Mouse (Mus musculus) G1E (cell line): Measurements from ENCODE around the gene Cs. TPM values are rescaled to one million over a fixed set of nuclear protein-coding genes. Genes with fewer than 3 reads are reported as not detected.

ENCODE experiments used
- ATAC-seq: 2 replicates; pipeline ENCODE4 v1.8.0; 2016; ENCODE audit warnings: mild to moderate bottlenecking; ENCODE audit not compliant: insufficient number of reproducible peaks, poor library complexity, low FRiP score, severe bottlenecking; ENCODE audit errors: extremely low read depth
- DNase-seq: peaks from one replicate; pipeline ENCODE4 v3.0.0; 2012; ENCODE audit warnings: low spot score
- H3K27me3 ChIP-seq: 2 replicates; pipeline ENCODE4 v1.6.1; 2012; ENCODE audit warnings: mild to moderate bottlenecking, low read length, inconsistent platforms; ENCODE audit not compliant: insufficient read depth
- H3K36me3 ChIP-seq: replicated peaks from 2 replicates; pipeline ENCODE3; 2012; ENCODE audit warnings: mild to moderate bottlenecking, inconsistent platforms
- H3K4me1 ChIP-seq: 2 replicates; pipeline ENCODE4 v1.6.1; 2012; ENCODE audit warnings: low read depth, low read length, inconsistent platforms, mixed read lengths; ENCODE audit not compliant: insufficient read depth
- H3K4me3 ChIP-seq: 2 replicates; pipeline ENCODE4 v1.5.1; 2012; ENCODE audit warnings: low read depth, mild to moderate bottlenecking, inconsistent platforms, low read length, moderate library complexity, mixed read lengths
- H3K9me3 ChIP-seq: replicated peaks from 2 replicates; pipeline ENCODE4 v1.6.1; 2012; ENCODE audit warnings: inconsistent platforms
- CTCF ChIP-seq: IDR thresholded peaks from 2 replicates; pipeline ENCODE4 v1.5.1; 2012; ENCODE audit warnings: low read depth, low read length, inconsistent platforms, mixed read lengths
- GATA1 ChIP-seq: IDR thresholded peaks from 2 replicates; pipeline ENCODE4 v1.6.1; 2012; ENCODE audit warnings: borderline replicate concordance, low read length, inconsistent platforms, mixed read lengths
- GATA2 ChIP-seq: IDR thresholded peaks from 2 replicates; pipeline ENCODE4 v1.6.1; 2012; ENCODE audit warnings: low read depth, low read length, inconsistent platforms, borderline replicate concordance
- POLR2AphosphoS5 ChIP-seq: IDR thresholded peaks from 2 replicates; pipeline ENCODE4 v1.6.1; 2012; ENCODE audit warnings: low read depth, low read length, inconsistent platforms; ENCODE audit not compliant: insufficient replicate concordance
- TAL1 ChIP-seq: conservative IDR thresholded peaks from 2 replicates; pipeline ENCODE4 v1.6.1; 2012; ENCODE audit warnings: low read depth, low read length, inconsistent platforms, mixed read lengths
- polyA plus RNA-seq: library from polyadenylated mRNA; stranded (reverse); fragments of >175 nt; gene quantifications from 2 replicates; pipeline ENCODE4 v1.2.3, GENCODE M21; 2012
- total RNA-seq, 2 experiments: library from RNA; stranded (forward) in 1 of 2; stranded (reverse) in 1 of 2; fragments of 200-1000 nt in 1 of 2; fragments of >200 nt in 1 of 2; fragmentation: Nextera tagmentation in 1 of 2; gene quantifications; 2 replicates each; pipeline ENCODE4 v1.2.3; 2014 to 2017

The Cs gene
- total and polyA plus RNA-seq, 3 experiments = 56.6 to 323 (median 175) TPM

DNA sequence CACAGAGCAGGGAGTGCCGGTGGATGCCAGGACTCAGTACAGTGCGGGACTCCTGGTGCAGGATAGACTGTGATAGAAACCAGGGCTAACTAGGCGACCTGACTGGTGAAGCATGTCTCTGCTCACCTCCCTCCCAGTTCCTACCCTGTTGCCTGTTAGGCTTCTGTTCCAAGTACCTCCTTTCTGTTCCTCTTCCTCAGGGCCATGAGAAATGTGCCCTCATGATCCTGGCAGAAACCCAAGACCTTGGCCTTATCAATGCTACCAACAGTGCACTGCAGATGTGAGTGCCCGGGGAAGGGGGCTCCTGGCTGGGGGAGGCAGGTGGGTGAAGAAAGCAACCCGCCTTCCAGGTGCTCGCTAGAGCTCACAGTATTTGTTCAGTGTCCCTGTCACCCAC lies 52.0 kb downstream of the Cs start:
- H3K27me3 ChIP-seq = no peaks in the 10 kb centered on the region
- peaks cover 36% of the 10 kb centered on the region for H3K4me1 ChIP-seq
- no peak for ATAC-seq
- DNase-seq = no peak
- no peak overlapping the region for H3K4me3 ChIP-seq
- H3K9me3 ChIP-seq = no peaks in the 10 kb centered on the region
- no peak for TF ChIP-seq GATA2
- no peak for TF ChIP-seq POLR2AphosphoS5
- no peak for TF ChIP-seq GATA1
- no peak for TF ChIP-seq CTCF
- TF ChIP-seq TAL1 = no peak
- H3K36me3 ChIP-seq = peaks cover 100% of the 10 kb centered on the region

DNA sequence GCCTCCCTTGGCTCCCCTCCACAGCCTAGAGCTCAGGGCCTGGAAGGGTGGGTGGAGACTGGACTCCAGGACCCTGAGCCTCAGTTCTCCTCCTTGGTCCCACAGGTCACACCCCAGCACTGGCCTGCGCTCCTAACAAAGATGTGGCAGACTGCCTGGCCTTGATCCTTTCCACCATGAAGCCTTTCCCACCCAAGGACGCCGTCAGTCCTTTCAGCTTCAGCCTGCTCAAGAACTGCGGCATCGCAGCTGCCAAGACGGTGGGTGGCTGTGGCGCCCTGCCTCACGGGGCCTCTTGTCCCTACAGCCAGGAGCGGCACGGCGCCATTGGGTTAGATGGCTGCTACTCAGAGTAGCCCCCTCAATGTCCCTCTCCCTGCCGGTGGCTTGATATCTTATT lies 52.8 kb downstream of the Cs start:
- H3K4me3 ChIP-seq = no peak overlapping the region
- H3K27me3 ChIP-seq = no peaks in the 10 kb centered on the region
- TF ChIP-seq GATA2 (no peak), TAL1 (no peak), GATA1 (no peak)
- no peak for ATAC-seq
- peaks cover 100% of the 10 kb centered on the region for H3K36me3 ChIP-seq
- no peak for DNase-seq
- H3K4me1 ChIP-seq = peaks cover 40% of the 10 kb centered on the region
- no peaks in the 10 kb centered on the region for H3K9me3 ChIP-seq

DNA sequence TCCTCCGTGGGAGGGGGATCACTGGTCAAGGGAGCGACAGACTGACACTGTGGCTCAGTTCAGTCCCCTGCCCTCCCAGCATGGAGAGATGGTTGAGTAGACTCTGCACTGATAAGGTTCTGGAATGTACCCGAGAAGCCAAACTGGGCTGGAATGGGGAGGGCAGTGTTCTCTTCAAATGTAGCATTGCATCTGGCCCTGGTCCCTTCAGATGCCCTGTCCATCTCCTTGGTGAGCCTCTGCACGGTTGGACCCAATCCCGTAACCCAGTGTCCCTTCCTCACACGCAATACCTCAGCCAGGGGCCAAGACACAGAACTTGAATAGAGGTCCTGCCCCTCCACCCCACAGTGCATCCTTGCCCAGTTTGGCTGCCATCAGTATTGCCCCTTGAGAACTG lies 54.3 kb downstream of the Cs start:
- no peaks in the 10 kb centered on the region for H3K9me3 ChIP-seq
- no peaks in the 10 kb centered on the region for H3K27me3 ChIP-seq
- peaks cover 49% of the 10 kb centered on the region for H3K4me1 ChIP-seq
- no peak for DNase-seq
- peaks cover 100% of the 10 kb centered on the region for H3K36me3 ChIP-seq
- no peak for ATAC-seq
- TF ChIP-seq POLR2AphosphoS5 (no peak), TAL1 (no peak), CTCF (no peak), GATA2 (no peak), GATA1 (no peak)
- no peak overlapping the region for H3K4me3 ChIP-seq

DNA sequence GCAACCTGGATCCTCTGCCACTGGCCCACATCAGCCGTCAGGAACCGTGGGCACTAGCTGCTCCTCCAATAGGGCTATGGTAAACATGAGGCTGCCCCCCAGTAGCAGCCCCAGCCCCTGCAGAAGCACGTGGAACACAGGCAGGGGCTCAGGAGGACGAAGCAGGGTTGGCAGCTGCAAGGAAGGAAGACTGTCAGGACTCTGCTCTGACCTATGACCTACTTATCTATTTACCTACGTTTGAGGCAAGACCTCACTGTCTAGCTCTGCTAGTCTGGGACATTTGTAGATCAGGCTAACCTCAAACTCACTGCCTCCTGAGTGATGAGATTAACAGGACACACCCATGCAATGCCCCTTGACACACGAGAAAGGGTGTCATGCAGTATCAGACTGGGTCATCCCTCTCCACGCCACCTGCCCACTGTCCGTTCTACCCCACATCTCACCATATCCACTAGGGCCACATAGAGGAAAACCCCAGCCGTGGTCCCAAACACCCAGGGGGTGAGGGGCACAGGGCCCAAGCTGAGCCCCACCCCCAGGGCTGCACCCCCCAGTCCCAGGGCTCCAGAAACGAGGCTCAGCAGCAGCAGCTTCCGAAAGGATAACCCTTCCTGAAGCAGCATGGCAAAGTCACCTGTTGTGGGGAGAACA lies 58.6 kb downstream of the Cs start:
- ATAC-seq (no peak), DNase-seq (no peak)
- H3K9me3 ChIP-seq = no peaks in the 10 kb centered on the region
- peaks cover 26% of the 10 kb centered on the region for H3K4me1 ChIP-seq
- peaks cover 91% of the 10 kb centered on the region for H3K36me3 ChIP-seq
- H3K4me3 ChIP-seq = no peak overlapping the region
- H3K27me3 ChIP-seq = no peaks in the 10 kb centered on the region
- TF ChIP-seq CTCF = no peak
- TF ChIP-seq POLR2AphosphoS5 = 0 out of 2 replicates have a peak, but pooled peaks have one; percentile 5
- TF ChIP-seq TAL1 = no peak

DNA sequence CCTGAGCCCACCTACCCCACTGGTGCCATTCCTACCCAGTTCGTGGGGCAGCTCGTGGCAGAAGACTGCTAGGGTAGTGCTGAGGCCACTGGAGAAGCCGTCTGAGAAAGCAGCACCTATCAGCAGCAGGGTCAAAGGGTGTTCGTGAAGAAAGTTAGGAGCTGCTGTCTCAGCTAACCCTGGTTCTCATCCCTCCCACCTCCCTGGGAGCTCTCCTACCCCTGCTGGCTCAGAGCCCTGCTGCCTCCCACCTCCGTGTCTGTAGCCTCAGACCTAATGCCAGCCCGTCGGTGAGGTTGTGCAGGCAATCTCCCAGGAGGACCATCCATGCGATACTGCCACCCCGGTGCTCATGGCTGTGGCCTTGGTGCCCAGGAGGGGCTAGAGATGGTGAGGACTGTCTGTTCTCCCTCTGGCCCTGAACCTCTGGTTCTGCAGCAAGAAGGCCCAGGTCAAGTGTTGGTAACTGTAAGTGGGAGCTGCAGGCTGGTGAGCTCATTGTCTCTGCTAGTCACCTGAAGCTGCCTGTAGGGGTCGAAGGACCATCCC lies 59.3 kb downstream of the Cs start:
- Histone ChIP-seq H3K27me3 (no peaks in the 10 kb centered on the region), H3K4me1 (peaks cover 25% of the 10 kb centered on the region), H3K9me3 (no peaks in the 10 kb centered on the region), H3K4me3 (no peak overlapping the region), H3K36me3 (peaks cover 91% of the 10 kb centered on the region)
- ATAC-seq (no peak), DNase-seq (no peak)
- TF ChIP-seq CTCF = no peak
- TF ChIP-seq POLR2AphosphoS5 = 0 out of 2 replicates have a peak, but pooled peaks have one; percentile 63

DNA sequence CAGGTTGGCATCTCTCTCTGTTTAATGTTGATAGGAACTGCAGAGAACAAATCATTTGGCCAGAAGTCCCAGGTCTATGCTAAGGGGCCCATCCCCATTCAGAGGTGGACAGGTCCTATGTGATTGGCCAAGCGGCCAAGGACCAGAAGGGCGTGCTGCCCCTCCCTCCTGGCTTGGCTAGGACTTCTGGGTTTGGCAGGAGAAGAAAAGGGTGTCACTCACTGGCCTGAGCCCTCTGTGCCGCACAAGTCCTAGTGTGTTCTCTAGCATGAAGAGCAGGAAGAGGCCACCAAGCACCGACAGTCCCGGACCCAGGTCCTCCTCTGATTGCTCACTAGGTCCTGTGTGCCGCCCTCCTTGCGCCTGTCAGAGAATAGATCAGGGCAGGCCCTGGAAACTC lies 59.9 kb downstream of the Cs start:
- Histone ChIP-seq H3K9me3 (no peaks in the 10 kb centered on the region), H3K4me1 (peaks cover 21% of the 10 kb centered on the region), H3K27me3 (no peaks in the 10 kb centered on the region), H3K4me3 (no peak overlapping the region), H3K36me3 (peaks cover 88% of the 10 kb centered on the region)
- ATAC-seq (no peak), DNase-seq (no peak)
- TF ChIP-seq TAL1 = no peak
- TF ChIP-seq GATA1 = no peak
- no peak for TF ChIP-seq CTCF
- TF ChIP-seq GATA2 = no peak
- TF ChIP-seq POLR2AphosphoS5 = no peak
